Mouse (Mus musculus) midbrain, embryonic 14.5 days (tissue): ENCODE data around the gene Srl. TPM values are rescaled to one million over a fixed set of nuclear protein-coding genes. Genes with fewer than 3 reads are reported as not detected.
"Not testable (repeated sequence)": the region's sequence is repeated elsewhere in the genome, so short reads cannot be mapped to it uniquely, and the experiment has no call there.

Source experiments
- ATAC-seq: fragments of 200-750 bp; cut with Nextera tagmentation; 2 replicates; pipeline ENCODE4 v1.8.0; 2017; ENCODE audit warnings: moderate number of reproducible peaks, moderate library complexity; ENCODE audit not compliant: low FRiP score, low TSS enrichment
- DNase-seq: peaks from one replicate; pipeline ENCODE4 v3.0.0-alpha.2; 2015
- H3K27ac ChIP-seq: fragments of 300-500 bp; sonication (generic); replicated peaks from 2 replicates; pipeline ENCODE4 v1.5.1; 2014; ENCODE audit warnings: mild to moderate bottlenecking, low read depth, low read length, moderate library complexity
- H3K27me3 ChIP-seq: fragments of 300-500 bp; sonication (generic); 2 replicates; pipeline ENCODE4 v1.6.1; 2014; ENCODE audit warnings: low read length, control low read depth, mixed read lengths; ENCODE audit not compliant: control insufficient read depth, insufficient read depth
- H3K36me3 ChIP-seq: fragments of 300-500 bp; sonication (generic); 2 replicates; pipeline ENCODE4 v1.6.1; 2014; ENCODE audit warnings: low read length, control low read depth; ENCODE audit not compliant: control insufficient read depth, insufficient read depth
- H3K4me1 ChIP-seq: fragments of 300-500 bp; sonication (generic); 2 replicates; pipeline ENCODE4 v1.6.1; 2014; ENCODE audit warnings: mild to moderate bottlenecking, antibody characterized with exemption, low read length, control low read depth; ENCODE audit not compliant: control insufficient read depth, insufficient read depth
- H3K4me2 ChIP-seq: fragments of 300-500 bp; sonication (generic); 2 replicates; pipeline ENCODE4 v1.6.1; 2014; ENCODE audit warnings: mild to moderate bottlenecking, low read length, moderate library complexity
- H3K4me3 ChIP-seq: fragments of 300-500 bp; sonication (generic); replicated peaks from 2 replicates; pipeline ENCODE4 v1.5.1; 2014; ENCODE audit warnings: low read depth, low read length
- H3K9ac ChIP-seq: fragments of 300-500 bp; sonication (generic); replicated peaks from 2 replicates; pipeline ENCODE4 v1.6.1; 2014; ENCODE audit warnings: mild to moderate bottlenecking, low read length, moderate library complexity
- H3K9me3 ChIP-seq: fragments of 300-500 bp; sonication (generic); 2 replicates; pipeline ENCODE4 v1.6.1; 2016; ENCODE audit warnings: low read length, control low read depth, mixed read lengths; ENCODE audit not compliant: control insufficient read depth
- WGBS: fragments of 180-500 bp; shearing (Covaris S2); extraction: QIAGEN DNeasy Blood & Tissue Kit; methylation state at CpG from one replicate; pipeline ENCODE4 v1.1.7; 2014; 5-methylcytosine and 5-hydroxymethylcytosine counted together
- polyA plus RNA-seq: library from polyadenylated mRNA; unstranded; fragments of >200 nt; fragmentation: Nextera tagmentation; extraction: Ambion mirVana; gene quantifications from 2 replicates; pipeline ENCODE4 v1.2.1, GENCODE M21; 2014

Gene Srl
- polyA plus RNA-seq, 1 experiment from 2014 or later = 25.7 TPM

DNA sequence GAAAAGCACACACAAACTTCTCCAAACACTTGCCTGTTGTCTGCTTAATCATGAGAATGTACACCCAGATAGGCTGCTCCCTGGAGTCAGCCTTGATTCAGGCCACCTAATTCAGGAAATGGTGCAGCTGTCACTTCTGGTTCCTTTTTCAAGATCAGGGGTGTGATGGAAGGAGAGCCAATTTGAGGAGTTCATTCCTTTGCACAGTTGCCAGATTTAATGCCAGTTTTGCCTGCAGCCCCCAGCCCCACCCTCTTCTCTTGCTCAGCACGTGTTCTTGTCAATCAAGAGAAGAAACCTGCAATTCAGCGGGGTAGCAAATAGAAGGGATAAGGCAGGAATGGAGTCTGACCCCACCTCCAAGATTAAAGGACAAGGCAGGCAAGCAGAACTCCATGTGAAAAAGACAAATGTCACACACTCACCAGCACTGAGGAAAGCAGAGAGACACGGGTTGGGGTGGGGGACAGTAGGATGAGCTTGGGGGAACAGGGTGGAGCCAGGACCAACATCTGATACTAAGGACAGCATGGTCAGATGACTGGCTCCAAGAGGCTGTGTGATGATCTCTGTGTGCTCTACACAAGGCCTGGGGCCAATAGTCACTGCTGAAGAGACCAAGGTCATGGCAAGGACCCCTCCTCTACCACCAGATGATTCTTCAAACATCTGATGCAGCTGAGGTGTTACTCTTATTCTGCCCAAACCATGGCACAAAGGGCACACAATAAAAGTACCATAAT lies 3.8 kb downstream of the Srl start:
- no peak overlapping the region for H3K4me3 ChIP-seq
- H3K36me3 ChIP-seq = no peaks in the 10 kb centered on the region
- H3K9me3 ChIP-seq = no peaks in the 10 kb centered on the region
- no peaks in the 10 kb centered on the region for H3K27me3 ChIP-seq
- peaks cover 4% of the 10 kb centered on the region; the same call in 1 of the 2 replicates for H3K4me1 ChIP-seq
- DNase-seq = no peak
- H3K27ac ChIP-seq = no peak overlapping the region
- no peak overlapping the region for H3K4me2 ChIP-seq
- no peak for ATAC-seq
- H3K9ac ChIP-seq = no peak overlapping the region
- 67% methylated on average over 3 of the region's 3 CpGs for WGBS

DNA sequence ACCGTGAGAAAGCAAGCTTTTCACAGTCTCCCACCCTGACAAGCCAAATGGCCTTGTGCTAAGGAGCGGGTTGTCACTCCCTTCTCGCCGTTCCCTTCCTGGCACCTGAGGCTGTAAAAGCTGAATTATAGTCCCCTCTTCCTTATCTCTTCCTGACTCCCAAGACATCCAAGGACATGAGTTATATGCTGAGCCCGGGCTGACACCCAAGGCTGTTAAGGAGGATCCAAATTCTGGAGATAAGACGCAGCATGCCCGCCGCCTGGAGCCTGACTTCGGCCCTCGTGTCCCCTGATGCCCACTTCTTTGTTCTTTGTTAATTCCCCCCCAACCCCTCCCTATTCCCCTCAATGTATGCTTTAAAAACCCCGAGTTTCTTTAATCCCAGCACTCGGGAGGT lies 14.2 kb downstream of the Srl start:
- H3K9me3 ChIP-seq, DNase-seq, H3K9ac ChIP-seq, H3K4me1 ChIP-seq, ATAC-seq, H3K27me3 ChIP-seq, H3K36me3 ChIP-seq, H3K27ac ChIP-seq, H3K4me3 ChIP-seq, H3K4me2 ChIP-seq: not testable (repeated sequence)
- WGBS = 93% methylated on average over 12 of the region's 12 CpGs

DNA sequence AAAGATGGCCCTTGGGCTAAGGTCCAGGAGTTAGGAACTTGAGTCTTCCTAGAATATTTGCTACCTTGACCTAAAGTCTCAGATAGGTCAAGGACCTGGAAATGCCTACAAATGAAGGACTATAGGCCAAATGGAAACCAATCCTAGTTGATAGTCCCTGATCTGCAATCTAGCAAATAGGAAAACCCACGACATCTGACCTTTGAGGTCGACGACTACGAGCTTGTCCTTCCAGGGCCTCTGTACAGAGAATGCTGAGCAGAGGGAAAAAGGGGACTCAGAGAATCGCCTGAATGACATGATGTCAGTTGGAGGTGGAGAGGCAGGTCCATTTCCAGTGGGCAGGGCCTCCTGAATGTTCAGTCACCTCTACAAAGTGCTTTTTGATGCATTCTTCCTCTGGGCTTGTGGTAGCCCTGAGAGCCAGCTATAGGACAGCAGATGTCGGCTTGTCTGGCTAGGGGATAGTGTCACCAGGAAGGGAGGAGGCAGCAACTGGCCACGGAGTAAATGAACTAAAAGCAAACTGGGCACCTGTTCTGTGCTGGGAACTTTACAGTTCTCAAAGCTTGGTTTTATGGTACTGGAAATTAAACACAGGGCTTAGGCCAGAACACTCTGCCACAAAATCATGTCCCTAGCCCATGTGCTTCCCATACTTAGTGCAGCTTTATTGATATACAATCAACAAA lies 18.2 kb downstream of the Srl start:
- Histone ChIP-seq H3K36me3 (no peaks in the 10 kb centered on the region), H3K9me3 (no peaks in the 10 kb centered on the region; the same call in 1 of the 2 replicates), H3K27ac (no peak overlapping the region), H3K9ac (no peak overlapping the region), H3K4me3 (no peak overlapping the region), H3K4me1 (no peaks in the 10 kb centered on the region), H3K27me3 (no peaks in the 10 kb centered on the region), H3K4me2 (no peak overlapping the region)
- 72% methylated on average over 7 of the region's 7 CpGs for WGBS
- no peak for ATAC-seq
- DNase-seq = no peak

DNA sequence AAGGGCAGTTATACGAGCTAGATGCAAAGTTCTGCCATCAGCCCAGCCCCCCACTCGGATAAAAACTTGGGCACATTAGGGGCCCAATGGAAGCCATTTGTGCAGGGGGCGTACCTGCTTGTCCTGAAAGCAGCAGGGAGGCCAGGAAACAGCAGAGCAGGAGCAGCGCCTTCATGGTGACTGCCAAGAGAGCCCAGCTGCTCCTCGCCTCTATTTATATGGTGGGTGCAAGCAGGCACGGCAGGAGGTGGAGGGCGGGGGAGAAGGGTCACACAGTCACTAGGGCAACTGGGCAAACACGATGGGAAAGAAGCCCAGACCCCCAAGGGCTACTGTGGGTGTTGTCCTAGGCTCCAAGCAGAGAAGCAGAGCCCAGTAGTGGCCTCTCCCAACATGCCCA lies 18.7 kb downstream of the Srl start:
- no peaks in the 10 kb centered on the region for H3K27me3 ChIP-seq
- no peak overlapping the region for H3K4me2 ChIP-seq
- no peak overlapping the region for H3K4me3 ChIP-seq
- no peak overlapping the region for H3K27ac ChIP-seq
- no peak overlapping the region for H3K9ac ChIP-seq
- H3K9me3 ChIP-seq = no peaks in the 10 kb centered on the region; the same call in 1 of the 2 replicates
- H3K36me3 ChIP-seq = no peaks in the 10 kb centered on the region
- no peak for ATAC-seq
- no peaks in the 10 kb centered on the region for H3K4me1 ChIP-seq
- 54% methylated on average over 8 of the region's 8 CpGs for WGBS
- DNase-seq = no peak

DNA sequence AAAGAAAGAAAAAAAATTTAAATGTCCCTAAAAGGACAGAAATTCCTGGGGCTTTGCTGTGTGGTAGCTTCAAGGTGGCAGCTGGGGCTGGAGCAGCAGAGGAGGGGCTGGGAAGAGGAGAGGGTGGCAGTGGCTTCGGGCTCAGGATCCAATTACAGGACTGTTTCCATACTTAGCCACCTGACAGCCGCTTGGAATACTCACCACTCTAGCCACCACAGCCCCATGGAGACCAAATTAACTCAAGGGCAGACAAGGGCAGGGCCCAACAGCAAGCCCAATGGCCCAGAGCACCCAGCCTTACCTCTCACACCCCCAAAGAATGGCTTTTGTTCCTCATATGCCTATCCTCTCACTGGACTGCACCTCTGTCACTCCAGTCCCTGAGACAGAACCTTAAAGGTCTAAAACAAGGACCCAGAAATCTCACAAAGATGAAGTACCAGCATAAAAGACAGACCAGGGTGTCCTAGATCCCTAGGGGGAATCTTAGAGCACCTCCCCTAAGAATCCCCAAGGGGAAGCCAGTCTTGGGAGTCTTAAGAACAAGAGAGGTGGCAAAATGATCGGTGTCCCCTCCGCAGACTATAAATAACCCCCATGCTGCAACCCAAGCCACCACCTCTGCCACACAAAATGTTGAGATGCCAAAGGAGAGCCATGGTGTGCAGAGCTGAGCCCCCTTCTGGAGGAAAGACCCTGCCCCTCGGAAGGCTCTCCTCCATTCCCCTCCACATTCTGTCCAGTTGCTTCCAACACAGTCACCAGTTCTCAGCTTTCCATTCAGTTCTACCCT lies 19.7 kb downstream of the Srl start:
- no peak for ATAC-seq
- no peaks in the 10 kb centered on the region for H3K27me3 ChIP-seq
- 75% methylated on average over 5 of the region's 5 CpGs for WGBS

DNA sequence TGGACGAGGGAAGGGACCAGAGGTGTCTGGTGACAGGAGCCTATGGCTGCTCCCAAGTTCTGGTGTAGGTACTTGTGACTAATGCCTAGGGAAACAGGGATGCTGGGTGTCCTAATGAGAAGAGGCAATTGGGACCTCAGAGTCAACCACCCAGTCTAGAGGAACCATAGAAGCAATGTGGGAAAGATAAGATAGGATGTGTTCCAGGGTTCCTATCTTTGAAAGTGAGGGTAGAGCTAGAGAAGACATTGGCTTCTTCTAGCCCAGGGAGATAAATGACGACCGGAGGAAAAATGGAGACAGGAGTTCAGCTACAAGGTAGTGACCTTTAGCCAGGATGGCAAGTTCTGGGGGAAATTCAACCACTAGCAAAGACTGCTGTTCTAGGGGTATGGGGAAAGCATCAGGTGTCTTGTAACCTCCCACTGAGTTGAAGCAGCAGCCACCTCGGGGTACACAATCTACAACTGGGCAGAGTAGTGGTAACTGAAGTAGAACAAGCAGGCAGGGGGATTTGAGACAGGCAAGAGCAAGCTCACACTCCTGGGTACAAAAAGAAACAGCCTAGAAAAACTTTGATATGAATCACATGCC lies 20.4 kb downstream of the Srl start:
- Histone ChIP-seq H3K4me3 (no peak overlapping the region), H3K27me3 (no peaks in the 10 kb centered on the region), H3K9ac (no peak overlapping the region), H3K27ac (no peak overlapping the region), H3K4me2 (no peak overlapping the region), H3K4me1 (no peaks in the 10 kb centered on the region), H3K9me3 (no peaks in the 10 kb centered on the region), H3K36me3 (no peaks in the 10 kb centered on the region)
- WGBS = 78% methylated on average over 4 of the region's 4 CpGs
- no peak for ATAC-seq
- no peak for DNase-seq

More for the DNA sequence above, 19.7 kb downstream of the Srl start:
- H3K9me3 ChIP-seq = no peaks in the 10 kb centered on the region
- no peak overlapping the region for H3K9ac ChIP-seq
- no peak for DNase-seq
- no peak overlapping the region for H3K4me2 ChIP-seq
- no peak overlapping the region for H3K4me3 ChIP-seq
- H3K4me1 ChIP-seq = no peaks in the 10 kb centered on the region
- no peak overlapping the region for H3K27ac ChIP-seq
- no peaks in the 10 kb centered on the region for H3K36me3 ChIP-seq

DNA sequence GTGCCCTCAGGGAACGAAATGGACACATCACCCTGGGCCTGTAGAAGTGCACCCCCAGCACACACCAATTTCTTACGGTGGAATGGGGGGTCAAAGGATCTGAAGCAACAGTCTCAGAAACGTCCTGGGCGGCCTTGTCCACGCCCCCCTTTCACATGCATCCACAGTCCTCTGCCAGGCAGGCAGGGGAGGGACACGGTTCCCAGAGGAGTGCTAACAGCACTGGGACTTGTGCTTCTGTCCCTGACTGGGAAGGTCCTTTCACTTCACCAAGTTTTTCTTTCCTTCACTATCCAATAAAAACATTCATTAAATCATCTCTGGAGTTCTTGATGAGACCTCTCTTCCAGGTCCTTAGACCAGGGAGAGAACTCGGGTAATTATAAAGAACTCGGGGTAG lies 20.9 kb downstream of the Srl start:
- Histone ChIP-seq H3K4me1 (no peaks in the 10 kb centered on the region), H3K4me3 (no peak overlapping the region), H3K4me2 (no peak overlapping the region), H3K36me3 (no peaks in the 10 kb centered on the region), H3K27ac (no peak overlapping the region), H3K9me3 (no peaks in the 10 kb centered on the region), H3K27me3 (no peaks in the 10 kb centered on the region), H3K9ac (no peak overlapping the region)
- no peak for ATAC-seq
- DNase-seq = no peak
- WGBS = 75% methylated on average over 8 of the region's 8 CpGs

DNA sequence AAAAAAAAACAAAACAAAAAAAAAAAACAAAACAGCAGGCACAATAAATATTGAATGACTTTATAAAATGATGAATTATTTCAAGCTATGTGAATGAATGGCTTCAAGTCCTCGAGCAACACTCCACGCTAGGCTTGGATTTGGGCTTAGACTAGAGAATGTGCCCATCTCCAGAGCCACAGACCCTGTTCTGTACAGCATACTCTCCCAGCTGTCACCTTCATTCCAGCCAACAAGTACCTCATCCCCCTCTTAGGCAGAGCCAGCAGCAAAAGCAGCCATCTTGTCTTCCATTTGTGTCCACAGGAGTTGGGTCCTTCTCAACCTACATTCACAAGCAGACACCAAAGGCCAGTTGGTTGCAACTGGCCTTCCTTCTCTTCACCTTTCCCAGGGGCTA lies 21.8 kb downstream of the Srl start:
- Histone ChIP-seq H3K27me3 (no peaks in the 10 kb centered on the region), H3K27ac (no peak overlapping the region), H3K9ac (no peak overlapping the region), H3K4me3 (no peak overlapping the region), H3K4me2 (no peak overlapping the region), H3K9me3 (no peaks in the 10 kb centered on the region), H3K4me1 (no peaks in the 10 kb centered on the region), H3K36me3 (no peaks in the 10 kb centered on the region)
- no peak for ATAC-seq
- 90% methylated on average over 2 of the region's 2 CpGs for WGBS
- DNase-seq = no peak
